Mouse (Mus musculus) bone marrow, adult 2 months (tissue): ENCODE data around the gene Gtpbp4. TPM values are rescaled to one million over a fixed set of nuclear protein-coding genes. Genes with fewer than 3 reads are reported as not detected.
"Not testable (repeated sequence)": the region's sequence is repeated elsewhere in the genome, so short reads cannot be mapped to it uniquely, and the experiment has no call there.

Experiments used
- H3K27ac ChIP-seq: fragments of 200-500 bp; 2 replicates; pipeline ENCODE4 v1.5.1; 2012; ENCODE audit warnings: low read depth, mild to moderate bottlenecking, control low read depth, inconsistent platforms, low read length; ENCODE audit not compliant: control insufficient read depth, poor library complexity, insufficient read depth
- H3K4me1 ChIP-seq: fragments of 200-500 bp; 2 replicates; pipeline ENCODE4 v1.6.1; 2011; ENCODE audit warnings: low read length; ENCODE audit not compliant: control insufficient read depth, insufficient read depth
- H3K4me3 ChIP-seq: fragments of 200-500 bp; replicated peaks from 2 replicates; pipeline ENCODE3; 2011; ENCODE audit warnings: mild to moderate bottlenecking, low read depth, low read length, control low read depth; ENCODE audit not compliant: control insufficient read depth
- CTCF ChIP-seq: fragments of 200-500 bp; IDR thresholded peaks from 2 replicates; pipeline ENCODE4 v1.5.1; 2011; ENCODE audit warnings: low read length, control low read depth; ENCODE audit not compliant: control insufficient read depth, insufficient read depth
- POLR2A ChIP-seq: fragments of 200-500 bp; IDR thresholded peaks from 2 replicates; pipeline ENCODE4 v1.6.1; 2011; ENCODE audit warnings: low read depth, mild to moderate bottlenecking, control low read depth, low read length, borderline replicate concordance; ENCODE audit not compliant: control insufficient read depth
- WGBS: fragments of 180-500 bp; shearing (Covaris S2); methylation state at CpG from one replicate; pipeline ENCODE4 v1.1.7; 2018; 5-methylcytosine and 5-hydroxymethylcytosine counted together
- polyA plus RNA-seq: library from polyadenylated mRNA; stranded (reverse); fragments of >200 nt; gene quantifications from 2 replicates; pipeline ENCODE4 v1.2.4, GENCODE M21; 2011; ENCODE audit warnings: low replicate concordance; ENCODE audit not compliant: missing spikeins, insufficient read depth, insufficient read length

The Gtpbp4 gene
- polyA plus RNA-seq, 1 experiment = 35.7 TPM

DNA sequence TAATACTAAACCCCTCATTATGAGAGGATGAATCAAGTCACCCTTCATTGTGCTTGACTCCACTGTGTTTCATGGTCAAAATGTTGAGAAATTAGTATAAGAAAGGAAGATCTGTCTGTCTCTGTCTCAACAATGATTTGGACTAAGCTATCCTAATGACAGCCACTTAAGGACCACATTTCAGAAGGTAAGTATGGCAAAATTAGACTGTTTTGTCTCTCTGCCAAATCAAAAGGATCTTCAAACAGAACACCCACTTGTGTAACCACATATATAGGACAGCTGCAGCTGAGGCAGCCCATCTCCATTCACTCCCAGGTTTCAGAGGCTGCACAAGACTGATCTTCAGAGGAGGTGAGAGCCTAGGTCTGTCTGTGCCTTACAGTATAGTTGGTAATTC, 43.3 kb downstream of the Gtpbp4 start, which contains the start of gene Idi2:
TSS of gene Idi2 (plus strand) at position 301 of the 400 bp plus-strand sequence.
- not testable (repeated sequence) for H3K4me1 ChIP-seq, H3K27ac ChIP-seq, H3K4me3 ChIP-seq

DNA sequence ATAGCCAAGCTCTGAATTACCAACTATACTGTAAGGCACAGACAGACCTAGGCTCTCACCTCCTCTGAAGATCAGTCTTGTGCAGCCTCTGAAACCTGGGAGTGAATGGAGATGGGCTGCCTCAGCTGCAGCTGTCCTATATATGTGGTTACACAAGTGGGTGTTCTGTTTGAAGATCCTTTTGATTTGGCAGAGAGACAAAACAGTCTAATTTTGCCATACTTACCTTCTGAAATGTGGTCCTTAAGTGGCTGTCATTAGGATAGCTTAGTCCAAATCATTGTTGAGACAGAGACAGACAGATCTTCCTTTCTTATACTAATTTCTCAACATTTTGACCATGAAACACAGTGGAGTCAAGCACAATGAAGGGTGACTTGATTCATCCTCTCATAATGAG, 47.8 kb downstream of the Gtpbp4 start, which contains the start of gene Gm9745:
TSS of gene Gm9745 (minus strand) at position 101 of the 400 bp plus-strand sequence.
- H3K4me3 ChIP-seq, H3K4me1 ChIP-seq, H3K27ac ChIP-seq: not testable (repeated sequence)

DNA sequence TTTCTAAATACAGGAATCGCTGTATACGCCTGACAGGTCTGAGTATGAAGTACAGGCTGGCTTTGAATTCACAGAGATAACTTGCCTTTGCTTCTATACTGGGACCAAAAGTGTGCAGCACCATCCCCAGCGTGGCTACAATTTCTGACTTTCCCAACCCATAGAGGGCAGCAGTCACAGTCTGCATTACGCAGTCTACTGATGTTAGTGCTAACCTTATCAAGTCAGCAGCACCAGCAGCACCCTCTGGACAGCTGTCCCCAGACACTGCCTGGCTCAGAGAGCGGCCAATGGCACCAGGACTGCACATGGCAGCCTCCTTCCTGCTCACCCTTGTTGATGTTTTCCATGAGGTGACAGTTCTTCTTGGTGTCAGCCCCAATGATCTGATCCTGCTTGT, 52.1 kb downstream of the Gtpbp4 start:
- H3K4me3 ChIP-seq, H3K4me1 ChIP-seq, H3K27ac ChIP-seq: not testable (repeated sequence)
- no CpG with 5 or more reads among the region's 5 CpGs for WGBS

DNA sequence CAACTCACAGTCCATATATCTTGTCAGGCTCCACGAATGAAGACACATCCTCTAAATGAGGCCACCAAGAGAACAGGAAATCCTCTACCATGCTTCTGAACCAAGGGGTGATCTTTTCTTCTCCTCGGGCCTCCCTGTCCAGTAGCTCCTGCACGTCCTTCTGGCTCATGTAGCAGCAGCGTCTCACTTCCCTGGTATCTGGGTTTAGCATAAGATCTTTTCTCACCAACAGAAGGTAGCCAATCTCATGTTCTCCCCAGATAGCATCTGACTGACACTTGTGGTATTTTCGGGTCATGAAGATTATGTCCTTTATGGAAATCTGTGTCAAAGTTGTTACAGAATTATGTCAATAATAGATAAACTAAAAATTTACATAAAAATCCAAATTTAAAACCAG, 54.2 kb downstream of the Gtpbp4 start:
- 7% methylated on average over 1 of the region's 5 CpGs for WGBS
- not testable (repeated sequence) for H3K4me3 ChIP-seq, H3K4me1 ChIP-seq, H3K27ac ChIP-seq

DNA sequence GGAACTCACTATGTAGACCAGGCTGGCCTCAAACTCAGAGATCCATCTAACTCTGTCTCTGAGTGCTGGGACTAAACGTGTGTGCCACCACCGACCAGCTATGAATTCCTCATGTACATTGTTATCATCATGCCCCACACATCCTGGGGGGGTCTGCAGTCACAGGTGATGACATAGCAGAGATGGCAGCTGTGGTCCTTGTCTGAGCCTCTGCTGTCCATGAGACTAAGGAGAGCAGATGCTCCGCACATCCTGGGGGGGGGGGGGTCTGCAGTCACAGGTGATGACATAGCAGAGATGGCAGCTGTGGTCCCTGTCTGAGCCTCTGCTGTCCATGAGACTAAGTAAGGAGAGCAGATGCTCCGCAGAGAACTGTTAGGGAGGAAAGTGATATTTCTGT, 54.8 kb downstream of the Gtpbp4 start:
- H3K27ac ChIP-seq, H3K4me3 ChIP-seq, H3K4me1 ChIP-seq: not testable (repeated sequence)
- 69% methylated on average over 4 of the region's 4 CpGs for WGBS

DNA sequence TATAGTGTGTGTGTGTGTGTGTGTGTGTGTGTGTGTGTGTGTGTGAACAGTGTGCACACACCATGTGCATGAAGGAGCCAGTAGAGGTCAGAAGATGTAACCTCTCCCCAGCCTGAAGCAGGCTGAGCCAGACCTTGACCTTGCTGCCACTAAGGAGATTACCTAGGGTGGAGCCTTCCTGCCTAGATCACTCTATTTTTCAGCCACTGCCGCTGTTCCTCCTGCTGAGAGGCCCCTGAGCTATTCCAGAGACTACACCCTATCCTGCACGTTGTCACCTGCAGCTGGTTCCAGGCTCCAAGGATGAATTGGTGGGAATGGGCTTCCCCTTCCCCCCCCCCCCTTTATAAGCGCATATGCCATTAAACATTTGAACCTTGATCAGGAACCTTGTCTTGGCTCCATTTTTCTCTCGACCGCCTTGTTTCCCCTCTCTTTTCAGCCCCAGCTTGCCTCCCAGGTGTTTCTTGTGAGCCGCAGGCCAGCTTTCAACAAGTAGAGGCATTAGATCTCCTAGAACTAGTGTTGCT, 58.2 kb downstream of the Gtpbp4 start:
- WGBS = 80% methylated on average over 6 of the region's 6 CpGs
- not testable (repeated sequence) for H3K4me3 ChIP-seq, H3K27ac ChIP-seq, H3K4me1 ChIP-seq

DNA sequence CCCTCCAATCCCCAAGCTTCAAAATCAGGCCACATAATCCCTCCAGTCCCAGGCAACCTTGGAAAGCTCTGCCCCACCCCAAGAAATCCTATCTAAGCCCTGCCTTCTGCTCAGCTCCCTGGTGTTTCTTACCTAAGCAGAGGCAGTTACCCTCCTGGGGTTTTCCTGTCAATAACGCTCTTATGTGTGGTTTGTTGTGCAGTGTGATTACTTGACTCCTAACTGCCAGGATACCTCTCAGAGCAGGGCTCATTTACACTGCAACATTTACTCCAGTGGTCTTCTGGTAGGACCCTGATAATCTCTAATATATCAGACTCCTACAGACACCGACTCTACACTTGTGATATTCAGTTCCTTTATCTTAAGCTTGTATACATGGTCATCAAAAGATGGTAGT, 62.4 kb downstream of the Gtpbp4 start:
- 41% methylated on average over 2 of the region's 2 CpGs for WGBS
- no peak overlapping the region for H3K4me3 ChIP-seq
- TF ChIP-seq POLR2A (no peak), CTCF (no peak)
- H3K4me1 ChIP-seq = no peaks in the 10 kb centered on the region
- H3K27ac ChIP-seq = no peak overlapping the region

Other genes with a start within 250 kb of the Gtpbp4 start
- 8.1 and 14.8 TPM in 2 replicates for gene Wdr37, start 124.2 kb downstream of the Gtpbp4 start, polyA plus RNA-seq
- 12.9 and 25.7 TPM in 2 replicates for gene Idi1, start 110.6 kb downstream of the Gtpbp4 start, polyA plus RNA-seq
- not detected in 2 replicates for gene Gm9745, start 47.9 kb downstream of the Gtpbp4 start, polyA plus RNA-seq
- gene Idi2, start 43.2 kb downstream of the Gtpbp4 start, polyA plus RNA-seq = not detected in 2 replicates
- gene Larp4b, start 97.8 kb upstream of the Gtpbp4 start, polyA plus RNA-seq = 27.8 and 39.2 TPM in 2 replicates